Comparison of ENCODE assay signal across 9 mouse cellular contexts in the genomic region with DNA sequence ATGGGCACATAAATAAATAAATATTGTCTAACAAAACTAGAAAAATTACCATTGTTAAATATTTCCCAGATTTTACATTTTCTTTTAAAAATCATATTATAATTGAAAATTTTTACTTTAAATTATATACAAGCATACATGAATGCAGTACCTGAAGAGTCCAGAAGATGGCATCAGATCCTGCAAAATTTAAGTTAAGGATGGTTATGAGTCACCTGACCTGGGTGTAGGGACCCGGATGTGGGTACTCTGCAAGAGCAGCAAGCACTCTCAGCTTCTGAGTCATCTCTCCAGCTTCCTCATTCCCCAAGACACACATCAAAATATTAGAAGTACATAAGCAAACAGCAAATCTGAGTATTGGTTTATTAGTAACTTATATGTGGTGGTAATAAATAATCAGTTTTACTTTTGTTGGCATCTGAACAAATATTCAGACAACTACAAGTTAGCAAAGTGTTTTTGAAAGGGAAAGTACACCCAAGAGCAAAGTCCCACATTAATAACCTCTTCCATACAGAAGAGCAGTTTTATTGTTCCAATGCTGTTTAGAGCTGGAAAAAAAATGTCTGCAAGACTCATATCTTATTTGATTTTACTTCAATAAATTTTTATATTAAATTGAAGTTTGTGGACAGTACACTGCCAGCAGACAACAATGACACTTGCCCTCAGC. TPM values are rescaled to one million over a fixed set of nuclear protein-coding genes. Genes with fewer than 3 reads are reported as not detected.
DNase-seq lines count a peak whose midpoint lies in the region; ATAC-seq and TF ChIP-seq lines count a peak whose summit lies in the region.
"Had no signal": no experiment of that assay in that cellular context is flagged by ENCODE, and none has a peak within 500 bp of the region (broad histone marks: within the 10 kb centered on the region; RNA-seq: fewer than 3 reads in every experiment).

No protein-coding gene starts in this region.

- 69% methylated on average over 1 of the region's 1 CpGs for WGBS in neural tube, embryonic 15.5 days

- H3K27me3 ChIP-seq in neural tube, embryonic 15.5 days (replicated peaks): no peaks in the 10 kb centered on the region

- no peaks in the 10 kb centered on the region for H3K4me1 ChIP-seq in neural tube, embryonic 15.5 days

- no peak for DNase-seq in gastrocnemius, adult 2 months
- no peak for DNase-seq in gastrocnemius, adult 8-10 months (ENCODE audit: low spot score in 2 of 2)
- DNase-seq in 3T3-L1 (ENCODE audit: low read depth, low spot score) (peak; percentile 61), WW6 (ENCODE audit: low read depth, low spot score) (peak; percentile 28)
- peak; percentile 68 for DNase-seq in lung, postnatal 36 days
- no peak for DNase-seq in layer of hippocampus, postnatal 14 days (ENCODE audit: low spot score in 2 of 2)
- no peak for DNase-seq in spleen, postnatal 14 days (ENCODE audit: low spot score in 2 of 2)

- no peaks in the 10 kb centered on the region for H3K9me3 ChIP-seq in neural tube, embryonic 15.5 days (replicated peaks)

- no peaks in the 10 kb centered on the region for H3K36me3 ChIP-seq in neural tube, embryonic 15.5 days

- no peak overlapping the region for H3K27ac ChIP-seq in gastrocnemius, adult 2 months
- H3K27ac ChIP-seq in neural tube, embryonic 15.5 days (replicated peaks): no peak overlapping the region

- intact Hi-C loops in gastrocnemius, adult 2 months (cut with DNase I): loop anchor here (2.0 kb wide), 1 partner anchor 337 kb away; no protein-coding TSS in a partner anchor

- peak; percentile 85 for TF ChIP-seq CTCF in gastrocnemius, adult 2 months (IDR thresholded peaks at IDR 0.05)

- H3K4me2 ChIP-seq in neural tube, embryonic 15.5 days: no peak overlapping the region

- ATAC-seq in neural tube, embryonic 15.5 days (ENCODE audit: low FRiP score): no peak

- no peak overlapping the region for H3K4me3 ChIP-seq in gastrocnemius, adult 2 months
- H3K4me3 ChIP-seq in neural tube, embryonic 15.5 days (replicated peaks): no peak overlapping the region

- no peak overlapping the region for H3K9ac ChIP-seq in neural tube, embryonic 15.5 days (replicated peaks)

RNA-seq across cellular contexts. Expression of gene Il15, which starts 51.6 kb away (rescaled TPM):
- total RNA-seq in gastrocnemius, adult 2 months (2021): 10 to 100 TPM in 1 of 2 experiments, 1 to 10 TPM in 1; 3.8 to 14.4 TPM
- 10 to 100 TPM in 2 of 4 experiments, 1 to 10 TPM in 2; 5.9 to 16.7 (median 12.7) TPM for total RNA-seq in gastrocnemius, adult 8-10 months (2022)
- total RNA-seq in layer of hippocampus, postnatal 14 days (2021): 1 to 10 TPM; 1.7 to 1.8 TPM
- 1.5 and 4.1 TPM in 2 replicates for polyA plus RNA-seq in neural tube, embryonic 15.5 days (2015; fragmentation: Nextera tagmentation; extraction: Ambion mirVana)
- polyA plus RNA-seq: neural tube, embryonic 14.5 days had no signal

Comparison
In these comparisons a context has a peak if more than half of its experiments do, and no peak if none do; other contexts are left out.
1. DNase-seq: peak in 3T3-L1 (single experiment), WW6 (single experiment) and lung, postnatal 36 days (single experiment); none in gastrocnemius, adult 2 months (single experiment), gastrocnemius, adult 8-10 months (0 of 2), layer of hippocampus, postnatal 14 days (0 of 2) and spleen, postnatal 14 days (0 of 2).